Mouse (Mus musculus) embryonic fibroblast, embryonic 13.5 days (primary cell): ENCODE measurements around the gene Ap3b1.

Source experiments
- CTCF ChIP-seq: IDR thresholded peaks from 2 replicates; pipeline ENCODE4 v1.5.1; 2011; ENCODE audit warnings: mild to moderate bottlenecking, control low read depth, low read length, moderate library complexity, borderline replicate concordance; ENCODE audit not compliant: insufficient read depth
- POLR2A ChIP-seq: IDR thresholded peaks from 2 replicates; pipeline ENCODE4 v1.6.1; 2011; ENCODE audit warnings: low read depth, mild to moderate bottlenecking, control low read depth, low read length, moderate library complexity

DNA sequence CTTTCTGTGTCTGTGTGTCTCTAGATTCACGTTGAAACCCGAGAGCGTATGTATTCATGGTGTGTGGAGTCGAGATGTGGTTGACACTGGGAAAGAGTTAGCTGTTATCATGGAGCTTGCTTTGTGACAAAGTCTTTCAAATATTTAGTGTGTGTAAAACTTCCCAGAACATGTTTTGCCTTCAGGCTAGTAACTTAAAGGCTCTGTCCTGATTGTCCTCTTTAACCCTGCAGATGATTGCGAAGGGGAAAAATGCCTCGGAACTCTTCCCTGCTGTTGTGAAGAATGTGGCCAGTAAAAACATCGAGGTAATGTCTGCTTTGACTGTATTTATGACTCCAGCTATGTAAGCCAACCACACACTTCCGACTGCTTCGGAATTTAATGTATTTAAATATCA is 35.7 kb downstream of the Ap3b1 start:
- no peak for TF ChIP-seq CTCF
- no peak for TF ChIP-seq POLR2A
